Mouse (Mus musculus) MEL (cell line): ENCODE measurements around the gene Tmbim7. TPM values are rescaled to one million over a fixed set of nuclear protein-coding genes. Genes with fewer than 3 reads are reported as not detected.

ENCODE experiments used
- DNase-seq: peaks from one replicate; pipeline ENCODE4 v3.0.0; 2011; ENCODE audit warnings: low read depth, low spot score
- H3K27ac ChIP-seq: 2 replicates; pipeline ENCODE4 v1.5.1; 2012; ENCODE audit warnings: low read depth, mild to moderate bottlenecking, control low read depth, low read length, moderate library complexity; ENCODE audit not compliant: control insufficient read depth
- H3K27me3 ChIP-seq, 2 experiments: fragments of 150-350 bp in 1 of 2; sonication (generic) in 1 of 2; 2 replicates each; pipeline ENCODE4 v1.6.1; 2012; ENCODE audit warnings: low read length in 2 of 2, mild to moderate bottlenecking in 2 of 2, improper control_type of control experiment in 1 of 2, moderate library complexity in 1 of 2; ENCODE audit not compliant: insufficient read depth in 2 of 2, control insufficient read depth in 1 of 2
- H3K36me3 ChIP-seq, 2 experiments: 2 replicates each; pipeline ENCODE4 v1.6.1; 2012 to 2014; ENCODE audit warnings: low read length in 2 of 2, improper control_type of control experiment in 1 of 2, inconsistent platforms in 1 of 2, mild to moderate bottlenecking in 1 of 2; ENCODE audit not compliant: insufficient read depth in 2 of 2, control insufficient read depth in 1 of 2
- H3K4me1 ChIP-seq, 2 experiments: fragments of 150-350 bp in 1 of 2; sonication (generic) in 1 of 2; 2 replicates each; pipeline ENCODE4 v1.6.1; 2012; ENCODE audit warnings: low read length in 2 of 2, improper control_type of control experiment in 1 of 2, mild to moderate bottlenecking in 1 of 2; ENCODE audit not compliant: insufficient read depth in 2 of 2, control insufficient read depth in 1 of 2
- H3K4me3 ChIP-seq, 2 experiments: fragments of 150-350 bp in 1 of 2; sonication (generic) in 1 of 2; 2 replicates each; pipeline ENCODE4 v1.5.1; 2012; ENCODE audit warnings: low read depth in 2 of 2, low read length in 2 of 2, mild to moderate bottlenecking in 2 of 2, moderate library complexity in 2 of 2, control low read depth in 1 of 2, improper control_type of control experiment in 1 of 2; ENCODE audit not compliant: control insufficient read depth in 1 of 2, insufficient read depth in 1 of 2
- H3K79me2 ChIP-seq: 2 replicates; pipeline ENCODE4 v1.6.1; 2012; ENCODE audit warnings: mild to moderate bottlenecking, low read length, moderate library complexity; ENCODE audit not compliant: control insufficient read depth, poor library complexity, insufficient read depth
- H3K9ac ChIP-seq: 2 replicates; pipeline ENCODE4 v1.6.1; 2012; ENCODE audit warnings: low read depth, mild to moderate bottlenecking, control low read depth, low read length, moderate library complexity; ENCODE audit not compliant: control insufficient read depth, poor library complexity, severe bottlenecking
- H3K9me3 ChIP-seq: fragments of 150-350 bp; sonication (generic); replicated peaks from 2 replicates; pipeline ENCODE4 v1.6.1; 2012; ENCODE audit warnings: mild to moderate bottlenecking, low read length, improper control_type of control experiment, moderate library complexity; ENCODE audit not compliant: insufficient read depth
- CHD2 ChIP-seq: IDR thresholded peaks from 2 replicates; pipeline ENCODE4 v1.6.1; 2011; ENCODE audit warnings: low read length, improper control_type of control experiment
- CTCF ChIP-seq, 3 experiments: IDR thresholded peaks in 2 of 3; conservative IDR thresholded peaks in 1 of 3; 2 replicates each; pipeline ENCODE4 v1.5.1; 2011 to 2012; ENCODE audit warnings: low read length in 3 of 3, low read depth in 2 of 3, mild to moderate bottlenecking in 2 of 3, improper control_type of control experiment in 1 of 3, inconsistent platforms in 1 of 3, mixed read lengths in 1 of 3, moderate library complexity in 1 of 3; ENCODE audit not compliant: control insufficient read depth in 1 of 3, insufficient read depth in 1 of 3, poor library complexity in 1 of 3, severe bottlenecking in 1 of 3
- E2F4 ChIP-seq: IDR thresholded peaks from 2 replicates; pipeline ENCODE4 v1.6.1; 2011; ENCODE audit warnings: low read depth, low read length, improper control_type of control experiment, borderline replicate concordance
- EP300 ChIP-seq, 2 experiments: IDR thresholded peaks; 2 replicates each; pipeline ENCODE4 v1.6.1; 2011; ENCODE audit warnings: improper control_type of control experiment in 2 of 2, low read length in 2 of 2, low read depth in 1 of 2, mild to moderate bottlenecking in 1 of 2
- HCFC1 ChIP-seq: IDR thresholded peaks from 2 replicates; pipeline ENCODE4 v1.6.1; 2012; ENCODE audit warnings: low read depth, mild to moderate bottlenecking, inconsistent platforms, low read length, improper control_type of control experiment, moderate library complexity
- MAX ChIP-seq: IDR thresholded peaks from 2 replicates; pipeline ENCODE4 v1.6.1; 2011; ENCODE audit warnings: low read length, improper control_type of control experiment
- MEF2A ChIP-seq: IDR thresholded peaks from 2 replicates; pipeline ENCODE4 v1.6.1; 2014; ENCODE audit warnings: low read depth, mild to moderate bottlenecking, inconsistent platforms, low read length, improper control_type of control experiment; ENCODE audit not compliant: poor library complexity, insufficient replicate concordance, severe bottlenecking; ENCODE audit errors: extremely low read depth
- MYC ChIP-seq: IDR thresholded peaks from 2 replicates; pipeline ENCODE4 v1.6.1; 2011; ENCODE audit warnings: low read depth, mild to moderate bottlenecking, low read length, improper control_type of control experiment, moderate library complexity
- NELFE ChIP-seq: IDR thresholded peaks from 2 replicates; pipeline ENCODE4 v1.6.1; 2011; ENCODE audit warnings: low read depth, low read length, improper control_type of control experiment
- NRF1 ChIP-seq: IDR thresholded peaks from 2 replicates; pipeline ENCODE4 v1.6.1; 2014; ENCODE audit warnings: low read depth, mild to moderate bottlenecking, inconsistent platforms, low read length, improper control_type of control experiment, moderate library complexity; ENCODE audit not compliant: poor library complexity, insufficient read depth, severe bottlenecking
- POLR2A ChIP-seq, 2 experiments: IDR thresholded peaks; 2 replicates each; pipeline ENCODE4 v1.6.1; 2011 to 2012; ENCODE audit warnings: low read length in 2 of 2, mild to moderate bottlenecking in 2 of 2, control low read depth in 1 of 2, improper control_type of control experiment in 1 of 2, low read depth in 1 of 2, moderate library complexity in 1 of 2; ENCODE audit not compliant: control insufficient read depth in 1 of 2, insufficient read depth in 1 of 2, poor library complexity in 1 of 2
- RAD21 ChIP-seq: IDR thresholded peaks from 2 replicates; pipeline ENCODE4 v1.6.1; 2011; ENCODE audit warnings: mild to moderate bottlenecking, low read depth, low read length, improper control_type of control experiment
- SMC3 ChIP-seq: IDR thresholded peaks from 2 replicates; pipeline ENCODE4 v1.6.1; 2011; ENCODE audit warnings: low read depth, low read length, improper control_type of control experiment
- TAL1 ChIP-seq: IDR thresholded peaks from 2 replicates; pipeline ENCODE4 v1.6.1; 2012; ENCODE audit warnings: mild to moderate bottlenecking, inconsistent platforms, low read length, moderate library complexity, mixed read lengths
- TCF12 ChIP-seq: IDR thresholded peaks from 2 replicates; pipeline ENCODE4 v1.6.1; 2014; ENCODE audit warnings: low read depth, mild to moderate bottlenecking, inconsistent platforms, low read length, improper control_type of control experiment, moderate library complexity
- UBTF ChIP-seq: IDR thresholded peaks from 2 replicates; pipeline ENCODE4 v1.6.1; 2012; ENCODE audit warnings: low read depth, mild to moderate bottlenecking, inconsistent platforms, low read length, improper control_type of control experiment, moderate library complexity, borderline replicate concordance; ENCODE audit not compliant: insufficient read depth
- USF1 ChIP-seq: IDR thresholded peaks from 2 replicates; pipeline ENCODE4 v1.6.1; 2014; ENCODE audit warnings: low read depth, mild to moderate bottlenecking, inconsistent platforms, low read length, improper control_type of control experiment, moderate library complexity
- USF2 ChIP-seq, 2 experiments: IDR thresholded peaks; 2 replicates each; pipeline ENCODE4 v1.6.1; 2011 to 2012; ENCODE audit warnings: improper control_type of control experiment in 2 of 2, low read length in 2 of 2, borderline replicate concordance in 1 of 2, inconsistent platforms in 1 of 2, low read depth in 1 of 2, mild to moderate bottlenecking in 1 of 2; ENCODE audit not compliant: insufficient read depth in 1 of 2
- ZMIZ1 ChIP-seq: IDR thresholded peaks from 2 replicates; pipeline ENCODE4 v1.6.1; 2012; ENCODE audit warnings: low read depth, mild to moderate bottlenecking, inconsistent platforms, low read length, improper control_type of control experiment, moderate library complexity
- ZNF384 ChIP-seq: IDR thresholded peaks from 2 replicates; pipeline ENCODE4 v1.6.1; 2012; ENCODE audit warnings: low read depth, mild to moderate bottlenecking, inconsistent platforms, low read length, improper control_type of control experiment
- polyA plus RNA-seq, 2 experiments: library from polyadenylated mRNA; stranded (reverse) in 1 of 2; unstranded in 1 of 2; fragments of >175 nt in 1 of 2; fragments of >200 nt in 1 of 2; gene quantifications; 2 replicates each; pipeline versions ENCODE4 v1.2.1 to v1.2.4; 2012; ENCODE audit warnings: low replicate concordance in 2 of 2, low read depth in 1 of 2; ENCODE audit not compliant: insufficient read length in 2 of 2, insufficient read depth in 1 of 2, missing spikeins in 1 of 2
- total RNA-seq: library from RNA; depleted of rRNA; stranded (reverse); fragments of 300-350 nt; gene quantifications from 2 replicates; pipeline ENCODE4 v1.2.3, GENCODE M21; 2012

Tmbim7 gene
- total and polyA plus RNA-seq, 3 experiments: 0.06 TPM; not detected in 2

DNA sequence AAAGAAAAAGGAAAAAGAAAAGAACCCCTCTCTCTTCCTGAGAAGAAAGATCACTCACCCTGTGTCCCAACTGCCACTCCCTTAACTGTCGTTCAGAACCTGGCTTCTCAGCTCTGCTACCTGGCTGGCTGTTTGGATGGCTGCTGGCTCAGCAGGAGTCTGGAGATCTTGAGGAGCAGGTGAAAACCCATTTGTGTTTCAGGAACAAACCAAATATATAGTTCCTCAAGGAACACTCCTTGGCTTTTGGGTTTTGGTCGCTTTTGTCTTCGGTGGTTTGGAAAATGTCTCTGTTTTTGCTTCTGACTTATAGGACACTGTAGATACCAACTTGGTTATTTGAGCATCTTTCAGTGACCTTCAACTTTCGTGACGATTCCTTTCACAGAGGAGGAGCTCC lies 6.1 kb downstream of the Tmbim7 start, which contains the start of gene Gatad1:
Gatad1 (minus strand) TSS at position 101 of the 400 bp plus-strand sequence.
- H3K27ac ChIP-seq: no peak within 1 kb of the TSS
- no peak within 1 kb of the TSS for H3K9ac ChIP-seq
- no peaks in the 10 kb centered on the region for H3K79me2 ChIP-seq
- no peaks in the 10 kb centered on the region for H3K9me3 ChIP-seq
- TF ChIP-seq SMC3 (no peak), RAD21 (no peak), CTCF (IDR thresholded peaks at IDR 0.05 in 2 of 3, conservative IDR thresholded peaks at IDR 0.05 in 1 of 3; ENCODE audit: control insufficient read depth in 1 of 3, insufficient read depth in 1 of 3, low read depth in 2 of 3, low read length in 3 of 3, poor library complexity in 1 of 3, severe bottlenecking in 1 of 3) (no peak), USF2 (IDR thresholded peaks at IDR 0.05; ENCODE audit: borderline replicate concordance in 1 of 2, insufficient read depth in 1 of 2, low read depth in 1 of 2, low read length in 2 of 2) (no peak), USF1 (no peak), NRF1 (no peak), HCFC1 (no peak), CHD2 (no peak), TAL1 (no peak), POLR2A (IDR thresholded peaks at IDR 0.05; ENCODE audit: control insufficient read depth in 1 of 2, insufficient read depth in 1 of 2, low read depth in 1 of 2, low read length in 2 of 2, poor library complexity in 1 of 2) (no peak), E2F4 (no peak), ZMIZ1 (no peak), MYC (no peak), NELFE (no peak), MEF2A (no peak)
- no peaks in the 10 kb centered on the region for H3K27me3 ChIP-seq
- no peak within 1 kb of the TSS for H3K4me3 ChIP-seq
- H3K36me3 ChIP-seq: peaks cover 0 to 6% of the 10 kb centered on the region in 2 experiments; a peak in 2 of 4 replicates
- H3K4me1 ChIP-seq: peaks cover 0 to 2% of the 10 kb centered on the region in 2 experiments; a peak in 2 of 4 replicates
- no peak for DNase-seq

DNA sequence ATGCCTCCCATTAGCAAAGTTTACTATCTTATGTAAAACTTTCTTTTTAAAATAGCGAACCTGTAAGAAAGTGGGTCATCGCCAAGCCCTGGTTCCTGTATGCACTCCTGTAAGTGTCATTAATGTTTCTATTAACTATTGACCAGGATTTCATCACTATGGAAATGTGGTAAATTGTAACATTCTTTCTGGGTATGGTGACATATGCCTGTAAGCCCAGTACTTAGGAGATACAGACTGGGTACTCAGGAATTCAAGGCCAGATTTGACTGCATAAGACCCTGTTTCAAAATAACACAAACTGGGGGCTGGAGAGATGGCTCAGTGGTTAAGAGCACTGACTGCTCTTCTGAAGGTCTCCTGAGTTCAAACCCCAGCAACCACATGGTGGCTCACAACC lies 14.2 kb downstream of the Tmbim7 start:
- Histone ChIP-seq H3K27ac (no peak overlapping the region), H3K27me3 (no peaks in the 10 kb centered on the region), H3K36me3 (peaks cover 0 to 8% of the 10 kb centered on the region in 2 experiments; a peak in 2 of 4 replicates), H3K79me2 (no peaks in the 10 kb centered on the region), H3K9ac (no peak overlapping the region), H3K9me3 (no peaks in the 10 kb centered on the region), H3K4me1 (peaks cover 2 to 11% of the 10 kb centered on the region in 2 experiments; a peak in 3 of 4 replicates), H3K4me3 (no peak overlapping the region)
- no peak for DNase-seq
- TF ChIP-seq NELFE (no peak), E2F4 (no peak), NRF1 (no peak), UBTF (no peak), TCF12 (no peak), ZNF384 (no peak), EP300 (IDR thresholded peaks at IDR 0.05; ENCODE audit: low read depth in 1 of 2, low read length in 2 of 2) (no peak), MEF2A (no peak), MAX (no peak), MYC (no peak), SMC3 (no peak)
